Mouse (Mus musculus) heart, postnatal 0 days (tissue): ENCODE measurements around the gene Cct8. TPM values are rescaled to one million over a fixed set of nuclear protein-coding genes. Genes with fewer than 3 reads are reported as not detected.
A peak's percentile ranks its signal among the peaks of the same experiment; 100 is the strongest.
"Not testable (repeated sequence)": the region's sequence is repeated elsewhere in the genome, so short reads cannot be mapped to it uniquely, and the experiment has no call there.

Source experiments
- ATAC-seq: fragments of 200-750 bp; cut with Nextera tagmentation; 2 replicates; pipeline ENCODE4 v1.8.0; 2017; ENCODE audit warnings: low read depth, moderate number of reproducible peaks, moderate library complexity; ENCODE audit not compliant: insufficient read depth
- DNase-seq: peaks from one replicate; pipeline ENCODE4 v3.0.0-alpha.2; 2016; ENCODE audit warnings: low spot score
- H3K27ac ChIP-seq: fragments of 300-500 bp; sonication (generic); 2 replicates; pipeline ENCODE4 v1.5.1; 2014; ENCODE audit warnings: low read depth, mild to moderate bottlenecking
- H3K27me3 ChIP-seq: fragments of 300-500 bp; sonication (generic); 2 replicates; pipeline ENCODE4 v1.6.1; 2014; ENCODE audit warnings: low read length, mixed read lengths; ENCODE audit not compliant: control insufficient read depth, insufficient read depth
- H3K36me3 ChIP-seq: fragments of 300-500 bp; sonication (generic); replicated peaks from 2 replicates; pipeline ENCODE4 v1.6.1; 2014; ENCODE audit warnings: low read length, mixed read lengths; ENCODE audit not compliant: control insufficient read depth, insufficient read depth
- H3K4me1 ChIP-seq: fragments of 300-500 bp; sonication (generic); 2 replicates; pipeline ENCODE4 v1.6.1; 2014; ENCODE audit warnings: antibody characterized with exemption; ENCODE audit not compliant: control insufficient read depth, insufficient read depth
- H3K4me2 ChIP-seq: fragments of 300-500 bp; sonication (generic); 2 replicates; pipeline ENCODE4 v1.6.1; 2014; ENCODE audit warnings: low read depth, mild to moderate bottlenecking, low read length, moderate library complexity
- H3K4me3 ChIP-seq: fragments of 300-500 bp; sonication (generic); 2 replicates; pipeline ENCODE4 v1.5.1; 2014; ENCODE audit warnings: low read depth, low read length
- H3K9ac ChIP-seq: fragments of 300-500 bp; sonication (generic); replicated peaks from 2 replicates; pipeline ENCODE4 v1.6.1; 2014; ENCODE audit warnings: low read depth, low read length, mixed read lengths
- H3K9me3 ChIP-seq: fragments of 300-500 bp; sonication (generic); replicated peaks from 2 replicates; pipeline ENCODE4 v1.6.1; 2016; ENCODE audit warnings: low read length; ENCODE audit not compliant: control insufficient read depth
- CTCF ChIP-seq: IDR thresholded peaks from 2 replicates; pipeline ENCODE4 v1.5.1; 2016; ENCODE audit warnings: antibody characterized with exemption, control low read depth, low read depth
- EP300 ChIP-seq: IDR thresholded peaks from 2 replicates; pipeline ENCODE4 v1.6.1; 2016; ENCODE audit warnings: antibody characterized with exemption, low read depth
- WGBS: fragments of 180-500 bp; shearing (Covaris S2); extraction: QIAGEN DNeasy Blood & Tissue Kit; methylation state at CpG from one replicate; pipeline ENCODE4 v1.1.7; 2014; 5-methylcytosine and 5-hydroxymethylcytosine counted together
- polyA plus RNA-seq: library from polyadenylated mRNA; unstranded; fragments of >200 nt; fragmentation: Nextera tagmentation; extraction: Ambion mirVana; gene quantifications from 2 replicates; pipeline ENCODE4 v1.2.1, GENCODE M21; 2015
- total RNA-seq: library from RNA; depleted of rRNA; stranded (reverse); fragments of >200 nt; gene quantifications from 2 replicates; pipeline ENCODE4 v1.2.3, GENCODE M21; 2014; ENCODE audit warnings: low replicate concordance

The Cct8 gene
- total and polyA plus RNA-seq, 2 experiments from 2014 or later: 126 to 213 TPM

DNA sequence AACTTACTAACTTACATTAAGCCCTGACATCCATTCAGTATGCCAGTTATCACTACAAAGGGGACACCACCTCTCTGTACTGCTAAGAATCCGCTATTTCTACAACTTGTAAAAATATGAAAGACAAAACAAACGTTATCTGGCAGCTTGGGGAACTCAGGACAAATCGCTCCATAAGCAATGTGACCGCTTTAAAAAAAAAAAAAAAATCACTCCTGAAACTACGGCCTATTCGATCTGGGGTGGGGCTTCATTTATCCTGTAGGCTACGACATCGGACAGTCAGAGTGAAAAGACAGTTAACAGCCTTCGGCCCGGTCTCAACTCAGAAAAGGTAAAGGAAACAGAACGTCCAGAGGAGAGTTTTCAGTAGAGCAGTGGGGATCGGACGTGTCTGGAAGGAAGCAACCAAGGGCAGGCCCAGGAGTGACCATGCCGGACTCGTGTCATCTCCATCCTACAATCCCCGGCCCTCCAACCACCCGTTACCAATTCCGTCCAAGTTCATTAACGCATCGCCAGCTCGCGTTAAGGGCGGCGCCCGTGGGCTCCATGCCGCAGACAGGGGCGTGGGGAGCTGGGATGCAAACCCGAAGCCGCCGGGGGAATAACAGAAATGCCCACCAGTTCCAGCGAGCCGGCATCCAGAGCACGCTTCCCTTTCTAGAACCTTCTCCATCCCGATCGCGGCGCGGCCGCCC, 568 bp downstream of the Cct8 start:
- H3K4me3 ChIP-seq: peak overlapping the region; percentile 89
- DNase-seq (no peak), ATAC-seq (peak; percentile 29)
- peak overlapping the region; percentile 96 for H3K9ac ChIP-seq
- peaks cover 15% of the 10 kb centered on the region for H3K4me1 ChIP-seq
- H3K36me3 ChIP-seq: peaks cover 35% of the 10 kb centered on the region
- H3K27me3 ChIP-seq: no peaks in the 10 kb centered on the region
- WGBS: under 1% methylated on average over 39 of the region's 39 CpGs
- peak overlapping the region; percentile 89 for H3K27ac ChIP-seq
- H3K4me2 ChIP-seq: peak overlapping the region; percentile 81
- TF ChIP-seq CTCF: no peak
- TF ChIP-seq EP300: no peak
- H3K9me3 ChIP-seq: no peaks in the 10 kb centered on the region

DNA sequence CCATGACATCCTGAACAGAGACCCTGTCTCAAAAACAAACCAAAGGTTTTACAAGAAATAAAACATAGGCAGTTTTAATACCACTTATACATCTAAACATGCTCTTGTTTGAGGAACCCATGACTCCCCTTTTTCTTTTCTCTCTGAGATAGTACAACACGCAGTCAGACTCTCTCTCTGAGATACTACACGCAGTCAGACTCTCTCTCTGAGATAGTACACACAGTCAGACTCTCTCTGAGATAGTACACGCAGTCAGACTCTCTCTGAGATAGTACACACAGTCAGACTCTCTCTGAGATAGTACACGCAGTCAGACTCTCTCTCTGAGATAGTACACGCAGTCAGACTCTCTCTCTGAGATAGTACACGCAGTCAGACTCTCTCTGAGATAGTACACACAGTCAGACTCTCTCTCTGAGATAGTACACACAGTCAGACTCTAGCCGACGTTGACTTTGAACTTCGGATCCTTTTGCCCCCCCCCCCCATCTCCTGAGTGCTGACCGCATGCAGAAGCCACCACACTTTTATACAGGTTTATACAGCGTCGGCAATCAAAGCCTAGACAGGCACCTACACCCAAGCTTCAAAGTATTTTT, 3.4 kb downstream of the Cct8 start:
- not testable (repeated sequence) for ATAC-seq, H3K27ac ChIP-seq, H3K4me3 ChIP-seq, H3K27me3 ChIP-seq, H3K9ac ChIP-seq, H3K9me3 ChIP-seq, H3K4me2 ChIP-seq, DNase-seq
- 93% methylated on average over 12 of the region's 12 CpGs for WGBS
- peaks cover 61% of the 10 kb centered on the region for H3K36me3 ChIP-seq
- H3K4me1 ChIP-seq: peaks cover 15% of the 10 kb centered on the region

DNA sequence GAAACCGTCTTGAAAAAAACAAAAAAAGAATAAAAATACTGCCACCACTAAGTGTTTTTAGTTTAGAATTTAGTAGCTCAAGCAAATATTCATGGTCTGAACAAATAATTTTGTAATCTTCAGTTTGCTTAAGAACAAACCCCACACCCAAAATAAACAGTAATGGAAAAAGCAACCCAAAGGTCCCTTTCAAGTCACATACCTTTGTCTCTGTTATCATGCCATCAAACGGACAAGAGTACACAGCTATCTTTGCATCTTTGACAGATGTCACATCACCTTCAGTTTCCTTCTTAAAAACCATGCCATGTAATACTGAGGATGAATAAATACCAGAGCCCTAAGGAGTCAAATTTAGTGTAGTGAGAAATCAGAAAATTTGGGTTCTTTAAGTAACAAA, 7.1 kb downstream of the Cct8 start:
- WGBS: 81% methylated on average over 2 of the region's 2 CpGs
- ATAC-seq: no peak
- TF ChIP-seq EP300: no peak
- no peak for TF ChIP-seq CTCF

DNA sequence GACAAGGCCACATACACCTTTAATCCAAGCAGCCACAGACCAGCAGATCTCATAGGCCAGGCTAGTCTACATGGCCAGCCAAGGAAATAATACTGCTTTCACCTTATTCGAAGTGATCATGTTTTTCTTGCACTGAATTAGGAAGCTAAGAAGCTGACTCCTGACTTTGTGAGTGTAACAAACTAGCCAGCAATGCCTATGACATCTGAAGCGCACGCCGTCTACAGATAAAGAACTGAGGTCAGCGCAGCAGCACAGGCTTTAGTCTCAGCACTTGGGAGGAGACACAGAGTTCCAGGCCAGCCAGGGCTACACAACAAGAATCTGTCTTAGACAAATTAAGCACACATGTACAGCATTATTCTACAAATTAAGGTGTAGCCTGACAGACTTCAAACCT, 8.9 kb downstream of the Cct8 start:
- no peak for TF ChIP-seq CTCF
- 85% methylated on average over 5 of the region's 5 CpGs for WGBS
- no peak overlapping the region for H3K4me2 ChIP-seq
- ATAC-seq (no peak), DNase-seq (no peak)
- no peaks in the 10 kb centered on the region for H3K27me3 ChIP-seq
- H3K36me3 ChIP-seq: peaks cover 93% of the 10 kb centered on the region
- no peak overlapping the region for H3K4me3 ChIP-seq
- H3K9me3 ChIP-seq: no peaks in the 10 kb centered on the region
- no peaks in the 10 kb centered on the region for H3K4me1 ChIP-seq
- H3K27ac ChIP-seq: no peak overlapping the region
- no peak overlapping the region for H3K9ac ChIP-seq

More for the DNA sequence above, 7.1 kb downstream of the Cct8 start:
- Histone ChIP-seq H3K27me3 (no peaks in the 10 kb centered on the region), H3K4me2 (no peak overlapping the region), H3K9me3 (no peaks in the 10 kb centered on the region), H3K27ac (no peak overlapping the region), H3K4me1 (no peaks in the 10 kb centered on the region), H3K9ac (no peak overlapping the region), H3K4me3 (no peak overlapping the region), H3K36me3 (peaks cover 93% of the 10 kb centered on the region)
- no peak for DNase-seq

DNA sequence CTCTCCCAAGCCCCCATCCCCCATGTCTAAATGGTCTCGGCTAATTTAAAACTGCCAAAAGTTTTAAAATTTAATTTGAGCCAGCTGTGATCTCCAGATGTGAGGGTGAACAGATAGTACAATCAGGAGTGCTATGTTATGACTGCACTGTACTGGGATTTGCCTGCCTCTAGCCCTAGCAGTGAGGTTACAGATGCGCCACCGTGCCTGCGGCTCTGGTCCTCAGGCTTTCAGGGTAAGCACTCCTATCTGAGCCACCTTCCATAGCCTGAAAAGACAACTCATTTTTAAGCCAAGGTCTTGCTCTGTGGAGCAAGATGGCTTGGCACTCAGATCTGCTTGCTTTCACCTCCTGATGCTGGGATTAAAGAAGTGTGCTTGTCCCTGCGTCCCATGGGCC, 11.3 kb downstream of the Cct8 start:
- 84% methylated on average over 5 of the region's 5 CpGs for WGBS
- DNase-seq: no peak
- no peak for TF ChIP-seq EP300
- H3K9me3 ChIP-seq: no peaks in the 10 kb centered on the region
- H3K4me3 ChIP-seq: no peak overlapping the region
- H3K4me1 ChIP-seq: no peaks in the 10 kb centered on the region
- no peak overlapping the region for H3K4me2 ChIP-seq
- H3K27me3 ChIP-seq: no peaks in the 10 kb centered on the region
- H3K9ac ChIP-seq: no peak overlapping the region
- H3K36me3 ChIP-seq: peaks cover 86% of the 10 kb centered on the region
- H3K27ac ChIP-seq: no peak overlapping the region
- ATAC-seq: no peak

DNA sequence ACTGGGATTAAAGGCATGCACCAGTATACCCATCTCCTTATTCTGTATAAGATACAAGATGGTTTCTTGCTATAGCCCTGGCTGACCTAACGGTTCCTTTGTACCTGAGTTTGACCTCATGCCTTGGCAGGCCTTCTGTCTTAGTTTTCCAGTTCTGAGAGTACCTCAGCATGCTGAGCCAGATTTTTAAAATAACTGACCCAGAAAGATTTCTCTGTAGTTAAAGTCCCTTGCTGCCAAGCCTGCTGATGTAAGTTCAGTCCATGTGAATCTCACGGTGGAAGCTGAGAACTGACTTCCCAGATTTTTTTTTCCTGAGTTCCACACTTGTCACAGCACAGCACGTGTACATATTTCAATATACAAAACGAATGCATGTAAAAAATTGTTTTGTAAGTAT, 25.1 kb downstream of the Cct8 start:
- no peak for ATAC-seq
- no peak for TF ChIP-seq EP300
- no peak for TF ChIP-seq CTCF
- H3K27ac ChIP-seq: no peak overlapping the region
- no peak for DNase-seq
- no peaks in the 10 kb centered on the region for H3K9me3 ChIP-seq
- no peaks in the 10 kb centered on the region for H3K27me3 ChIP-seq
- no peaks in the 10 kb centered on the region for H3K4me1 ChIP-seq
- H3K36me3 ChIP-seq: peaks cover 83% of the 10 kb centered on the region
- no peak overlapping the region for H3K9ac ChIP-seq
- H3K4me3 ChIP-seq: no peak overlapping the region
- WGBS: 79% methylated on average over 4 of the region's 4 CpGs
- H3K4me2 ChIP-seq: no peak overlapping the region
